Mouse (Mus musculus): ENCODE measurements around the gene Impdh1.

- TF ChIP-seq CTCF (IDR thresholded peaks at IDR 0.05; ENCODE audit: low read depth), result no peak
- TF ChIP-seq EP300 (IDR thresholded peaks at IDR 0.05; ENCODE audit: low read depth), result no peak
Measured at GRCm38 (mm10) chr6:29211806-29212492, 4.2 kb downstream of the Impdh1 start.

Measured in liver, embryonic 14.5 days (tissue).